In the genomic region with DNA sequence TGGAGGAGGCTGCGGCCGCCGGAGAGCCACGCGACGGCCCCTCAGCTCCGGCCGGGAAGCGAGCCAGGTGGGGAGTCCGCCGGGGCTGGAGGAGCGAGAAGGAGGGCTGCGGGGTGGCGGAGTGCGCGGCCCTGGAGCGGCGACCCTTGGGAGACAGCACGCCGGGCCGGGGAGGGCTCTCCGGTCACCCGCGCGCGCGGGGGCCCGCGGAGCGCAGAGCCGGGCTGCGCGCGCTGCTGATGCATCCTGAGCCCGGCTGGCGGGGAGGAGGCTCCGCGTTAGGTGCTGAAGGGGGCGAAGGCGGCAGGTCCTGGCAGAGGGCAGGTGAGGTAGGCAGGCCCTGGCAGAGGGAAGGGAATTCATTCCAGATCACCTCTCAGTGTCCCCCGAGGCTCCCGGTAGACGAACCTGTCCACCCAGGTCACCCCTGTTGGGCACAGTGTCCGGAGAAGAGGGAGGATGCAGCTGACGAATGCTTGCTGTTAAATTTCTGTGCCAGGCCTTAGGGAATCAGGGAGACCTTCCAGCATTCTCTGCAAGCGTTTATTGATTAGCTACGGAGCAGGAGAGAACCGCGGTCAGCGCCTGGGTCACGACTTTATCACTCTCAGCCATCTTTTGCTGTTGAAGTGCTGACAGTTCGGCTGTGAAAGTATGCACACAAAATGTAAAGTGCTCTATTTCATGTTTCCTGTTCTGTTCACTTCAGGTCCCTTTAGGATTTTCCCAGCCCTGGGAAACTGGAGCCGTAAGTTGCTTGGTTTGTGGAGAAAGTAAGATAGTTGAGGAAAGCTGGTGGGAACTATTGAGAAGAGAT, we compare ENCODE assay signal across 8 mouse cellular contexts. TPM values are rescaled to one million over a fixed set of nuclear protein-coding genes. Genes with fewer than 3 reads are reported as not detected.
A peak's percentile ranks its signal among the peaks of the same experiment; 100 is the strongest.
DNase-seq lines count a peak whose midpoint lies in the region; ATAC-seq lines count a peak whose summit lies in the region.

No protein-coding gene starts in this region.

- peak overlapping the region; percentile 94 for H3K4me2 ChIP-seq in heart, embryonic 13.5 days
- peak overlapping the region; percentile 85 for H3K4me2 ChIP-seq in forebrain, embryonic 14.5 days (ENCODE audit: low read length)
- peak overlapping the region; percentile 89 for H3K4me2 ChIP-seq in intestine, embryonic 15.5 days (replicated peaks)
- H3K4me2 ChIP-seq in limb, embryonic 13.5 days (replicated peaks): peak overlapping the region; percentile 77
- H3K4me2 ChIP-seq in midbrain, embryonic 12.5 days (replicated peaks): peak overlapping the region; percentile 81
- H3K4me2 ChIP-seq in stomach, embryonic 14.5 days (replicated peaks; ENCODE audit: low read depth, low read length): peak overlapping the region; percentile 55

- no peaks in the 10 kb centered on the region for H3K9me3 ChIP-seq in heart, embryonic 13.5 days
- H3K9me3 ChIP-seq in forebrain, embryonic 14.5 days (replicated peaks; ENCODE audit: control insufficient read depth, low read length): no peaks in the 10 kb centered on the region
- H3K9me3 ChIP-seq in intestine, embryonic 15.5 days: no peaks in the 10 kb centered on the region
- no peaks in the 10 kb centered on the region for H3K9me3 ChIP-seq in limb, embryonic 13.5 days
- no peaks in the 10 kb centered on the region for H3K9me3 ChIP-seq in midbrain, embryonic 12.5 days
- no peaks in the 10 kb centered on the region for H3K9me3 ChIP-seq in stomach, embryonic 14.5 days (ENCODE audit: control insufficient read depth, low read depth, low read length)

- peaks cover 36% of the 10 kb centered on the region for H3K4me1 ChIP-seq in heart, embryonic 13.5 days
- H3K4me1 ChIP-seq in forebrain, embryonic 14.5 days (ENCODE audit: control insufficient read depth, insufficient read depth, low read length): peaks cover 5% of the 10 kb centered on the region; the same call in 1 of the 2 replicates
- H3K4me1 ChIP-seq in intestine, embryonic 15.5 days (replicated peaks): peaks cover 10% of the 10 kb centered on the region
- peaks cover 11% of the 10 kb centered on the region for H3K4me1 ChIP-seq in limb, embryonic 13.5 days
- H3K4me1 ChIP-seq in midbrain, embryonic 12.5 days: peaks cover 12% of the 10 kb centered on the region
- peaks cover 7% of the 10 kb centered on the region; the same call in 1 of the 2 replicates for H3K4me1 ChIP-seq in stomach, embryonic 14.5 days (ENCODE audit: control insufficient read depth, insufficient read depth, low read length)

- WGBS in heart, embryonic 13.5 days: 1% methylated on average over 41 of the region's 53 CpGs
- WGBS in forebrain, embryonic 14.5 days: under 1% methylated on average over 53 of the region's 53 CpGs
- 1% methylated on average over 53 of the region's 53 CpGs for WGBS in intestine, embryonic 15.5 days
- under 1% methylated on average over 50 of the region's 53 CpGs for WGBS in limb, embryonic 13.5 days
- WGBS in midbrain, embryonic 12.5 days: 1% methylated on average over 46 of the region's 53 CpGs
- under 1% methylated on average over 47 of the region's 53 CpGs for WGBS in stomach, embryonic 14.5 days

- peak overlapping the region; percentile 96 for H3K9ac ChIP-seq in heart, embryonic 13.5 days
- peak overlapping the region; percentile 96 for H3K9ac ChIP-seq in forebrain, embryonic 14.5 days (ENCODE audit: low read length)
- peak overlapping the region; percentile 87 for H3K9ac ChIP-seq in intestine, embryonic 15.5 days
- H3K9ac ChIP-seq in limb, embryonic 13.5 days: peak overlapping the region; percentile 92
- H3K9ac ChIP-seq in midbrain, embryonic 12.5 days (replicated peaks): peak overlapping the region; percentile 90
- peak overlapping the region; percentile 78 for H3K9ac ChIP-seq in stomach, embryonic 14.5 days (replicated peaks; ENCODE audit: low read depth, low read length)

- DNase-seq in heart, adult 8-10 months (ENCODE audit: low spot score): no peak
- peak; percentile 70 for DNase-seq in cerebellum, adult 11 months
- DNase-seq in forebrain, embryonic 14.5 days (ENCODE audit: low spot score): peak; percentile 66

- no peaks in the 10 kb centered on the region for H3K27me3 ChIP-seq in heart, embryonic 13.5 days (replicated peaks)
- H3K27me3 ChIP-seq in forebrain, embryonic 14.5 days (replicated peaks; ENCODE audit: control insufficient read depth, insufficient read depth, low read length): no peaks in the 10 kb centered on the region
- H3K27me3 ChIP-seq in intestine, embryonic 15.5 days (replicated peaks): no peaks in the 10 kb centered on the region
- H3K27me3 ChIP-seq in limb, embryonic 13.5 days: no peaks in the 10 kb centered on the region
- H3K27me3 ChIP-seq in midbrain, embryonic 12.5 days: peaks cover 5% of the 10 kb centered on the region; the same call in 1 of the 2 replicates
- H3K27me3 ChIP-seq in stomach, embryonic 14.5 days (ENCODE audit: control insufficient read depth, insufficient read depth, low read length): no peaks in the 10 kb centered on the region

- peak; percentile 66 for ATAC-seq in heart, embryonic 13.5 days (ENCODE audit: extremely low read depth, insufficient number of reproducible peaks, low FRiP score, low TSS enrichment)
- ATAC-seq in forebrain, embryonic 14.5 days: peak; percentile 85
- ATAC-seq in intestine, embryonic 15.5 days: peak; percentile 85
- peak; percentile 74 for ATAC-seq in limb, embryonic 13.5 days (ENCODE audit: low FRiP score, low read depth)
- peak; percentile 85 for ATAC-seq in midbrain, embryonic 12.5 days (ENCODE audit: low FRiP score, low read depth)
- ATAC-seq in stomach, embryonic 14.5 days (ENCODE audit: insufficient number of reproducible peaks, insufficient read depth, low FRiP score, low read depth): peak; percentile 78

- peak overlapping the region; percentile 90 for H3K27ac ChIP-seq in heart, embryonic 13.5 days (replicated peaks)
- peak overlapping the region; percentile 82 for H3K27ac ChIP-seq in forebrain, embryonic 14.5 days (ENCODE audit: low read depth, low read length)
- H3K27ac ChIP-seq in intestine, embryonic 15.5 days: peak overlapping the region; percentile 92
- H3K27ac ChIP-seq in limb, embryonic 13.5 days: peak overlapping the region; percentile 92
- peak overlapping the region; percentile 79 for H3K27ac ChIP-seq in midbrain, embryonic 12.5 days (replicated peaks)
- H3K27ac ChIP-seq in stomach, embryonic 14.5 days (ENCODE audit: low read length): peak overlapping the region; percentile 86

- H3K36me3 ChIP-seq in heart, embryonic 13.5 days: no peaks in the 10 kb centered on the region
- no peaks in the 10 kb centered on the region for H3K36me3 ChIP-seq in forebrain, embryonic 14.5 days (ENCODE audit: control insufficient read depth, insufficient read depth, low read length)
- no peaks in the 10 kb centered on the region for H3K36me3 ChIP-seq in intestine, embryonic 15.5 days
- H3K36me3 ChIP-seq in limb, embryonic 13.5 days: no peaks in the 10 kb centered on the region
- H3K36me3 ChIP-seq in midbrain, embryonic 12.5 days: no peaks in the 10 kb centered on the region
- no peaks in the 10 kb centered on the region for H3K36me3 ChIP-seq in stomach, embryonic 14.5 days (ENCODE audit: control insufficient read depth, insufficient read depth, low read length)

- peak overlapping the region; percentile 94 for H3K4me3 ChIP-seq in heart, embryonic 13.5 days
- peak overlapping the region; percentile 89 for H3K4me3 ChIP-seq in forebrain, embryonic 14.5 days (ENCODE audit: low read depth, low read length)
- H3K4me3 ChIP-seq in intestine, embryonic 15.5 days (replicated peaks): peak overlapping the region; percentile 94
- peak overlapping the region; percentile 84 for H3K4me3 ChIP-seq in limb, embryonic 13.5 days
- H3K4me3 ChIP-seq in midbrain, embryonic 12.5 days: peak overlapping the region; percentile 83
- peak overlapping the region; percentile 88 for H3K4me3 ChIP-seq in stomach, embryonic 14.5 days (ENCODE audit: low read depth, low read length)

RNA-seq across cellular contexts. Expression of a gene that starts 0.6 kb away (rescaled TPM):
- polyA plus RNA-seq in heart, embryonic 13.5 days (2015; fragmentation: Nextera tagmentation; extraction: Ambion mirVana): 15.9 and 16.4 TPM in 2 replicates
- 1 to 10 TPM; 6.8 to 9.1 (median 8.4) TPM for total RNA-seq in heart, adult 8-10 months (2022)
- 27.3 and 34.8 TPM in 2 replicates for polyA plus RNA-seq in forebrain, embryonic 14.5 days (2014; fragmentation: Nextera tagmentation; extraction: Ambion mirVana)
- polyA plus RNA-seq in intestine, embryonic 15.5 days (2015; fragmentation: Nextera tagmentation; extraction: Ambion mirVana): 24.7 and 25.0 TPM in 2 replicates
- polyA plus RNA-seq in limb, embryonic 13.5 days (2015; fragmentation: Nextera tagmentation; extraction: Ambion mirVana): 36.9 and 43.2 TPM in 2 replicates
- 35.3 and 37.6 TPM in 2 replicates for polyA plus RNA-seq in midbrain, embryonic 12.5 days (2016; fragmentation: Nextera tagmentation; extraction: Ambion mirVana)
- polyA plus RNA-seq in stomach, embryonic 14.5 days (2014; fragmentation: Nextera tagmentation; extraction: Ambion mirVana): 36.1 and 37.5 TPM in 2 replicates
